Mouse (Mus musculus) midbrain, embryonic 16.5 days (tissue): ENCODE data around the gene Zfpl1. TPM values are rescaled to one million over a fixed set of nuclear protein-coding genes. Genes with fewer than 3 reads are reported as not detected.
"Not testable (repeated sequence)": the region's sequence is repeated elsewhere in the genome, so short reads cannot be mapped to it uniquely, and the experiment has no call there.

ENCODE experiments used
- ATAC-seq: fragments of 200-750 bp; cut with Nextera tagmentation; 2 replicates; pipeline ENCODE4 v1.8.0; 2017; ENCODE audit warnings: moderate TSS enrichment
- H3K27ac ChIP-seq: fragments of 300-500 bp; sonication (generic); 2 replicates; pipeline ENCODE4 v1.5.1; 2014; ENCODE audit warnings: mild to moderate bottlenecking, low read length, mixed read lengths
- H3K27me3 ChIP-seq: fragments of 300-500 bp; sonication (generic); 2 replicates; pipeline ENCODE4 v1.6.1; 2014; ENCODE audit warnings: low read depth, low read length, mixed read lengths; ENCODE audit not compliant: control insufficient read depth, insufficient read depth
- H3K36me3 ChIP-seq: fragments of 300-500 bp; sonication (generic); 2 replicates; pipeline ENCODE4 v1.6.1; 2014; ENCODE audit warnings: mild to moderate bottlenecking, low read length, moderate library complexity, mixed read lengths; ENCODE audit not compliant: control insufficient read depth, insufficient read depth
- H3K4me1 ChIP-seq: fragments of 300-500 bp; sonication (generic); 2 replicates; pipeline ENCODE4 v1.6.1; 2014; ENCODE audit warnings: mild to moderate bottlenecking, low read length, mixed read lengths; ENCODE audit not compliant: control insufficient read depth, insufficient read depth
- H3K4me2 ChIP-seq: fragments of 300-500 bp; sonication (generic); 2 replicates; pipeline ENCODE4 v1.6.1; 2014; ENCODE audit warnings: mild to moderate bottlenecking, low read length, mixed read lengths
- H3K4me3 ChIP-seq: fragments of 300-500 bp; sonication (generic); 2 replicates; pipeline ENCODE4 v1.5.1; 2014; ENCODE audit warnings: low read depth, mild to moderate bottlenecking, low read length, moderate library complexity, mixed read lengths
- H3K9ac ChIP-seq: fragments of 300-500 bp; sonication (generic); 2 replicates; pipeline ENCODE4 v1.6.1; 2014; ENCODE audit warnings: low read depth, low read length, mixed read lengths
- H3K9me3 ChIP-seq: fragments of 300-500 bp; sonication (generic); replicated peaks from 2 replicates; pipeline ENCODE4 v1.6.1; 2014; ENCODE audit warnings: mild to moderate bottlenecking, low read length, mixed read lengths; ENCODE audit not compliant: control insufficient read depth, poor library complexity, severe bottlenecking
- WGBS: fragments of 180-500 bp; shearing (Covaris S2); extraction: QIAGEN DNeasy Blood & Tissue Kit; methylation state at CpG from one replicate; pipeline ENCODE4 v1.1.7; 2014; 5-methylcytosine and 5-hydroxymethylcytosine counted together
- microRNA-seq: library from miRNA; unstranded; fragments of <30 nt; microRNA quantifications from one replicate; pipeline ENCODE4, GENCODE M21; 2017
- polyA plus RNA-seq: library from polyadenylated mRNA; unstranded; fragments of >200 nt; fragmentation: Nextera tagmentation; extraction: Ambion mirVana; gene quantifications from 2 replicates; pipeline ENCODE4 v1.2.1, GENCODE M21; 2015

The Zfpl1 gene
- polyA plus RNA-seq, 1 experiment from 2014 or later: 87.3 TPM

GRCm38 (mm10) chr19:6044102-6044501, 40.7 kb downstream of the Zfpl1 start:
- not testable (repeated sequence) for H3K4me3 ChIP-seq, H3K9me3 ChIP-seq, H3K27me3 ChIP-seq, H3K36me3 ChIP-seq, H3K9ac ChIP-seq, ATAC-seq, H3K27ac ChIP-seq, H3K4me2 ChIP-seq
- H3K4me1 ChIP-seq: peaks cover 20% of the 10 kb centered on the region
- 63% methylated on average over 4 of the region's 4 CpGs for WGBS

GRCm38 (mm10) chr19:6042293-6042692, 42.5 kb downstream of the Zfpl1 start:
- H3K9me3 ChIP-seq: no peaks in the 10 kb centered on the region
- H3K27ac ChIP-seq: no peak overlapping the region
- H3K4me2 ChIP-seq: no peak overlapping the region
- H3K36me3 ChIP-seq: no peaks in the 10 kb centered on the region
- no peak overlapping the region for H3K4me3 ChIP-seq
- ATAC-seq: no peak
- no peaks in the 10 kb centered on the region for H3K27me3 ChIP-seq
- 82% methylated on average over 9 of the region's 9 CpGs for WGBS
- H3K9ac ChIP-seq: no peak overlapping the region
- peaks cover 8% of the 10 kb centered on the region for H3K4me1 ChIP-seq

GRCm38 (mm10) chr19:6040002-6040401, 44.8 kb downstream of the Zfpl1 start:
- peaks cover under 1% of the 10 kb centered on the region; the same call in 1 of the 2 replicates for H3K4me1 ChIP-seq
- no peak overlapping the region for H3K27ac ChIP-seq
- no peak overlapping the region for H3K4me3 ChIP-seq
- no peak for ATAC-seq
- no peaks in the 10 kb centered on the region for H3K36me3 ChIP-seq
- no peaks in the 10 kb centered on the region for H3K9me3 ChIP-seq
- H3K4me2 ChIP-seq: no peak overlapping the region
- H3K9ac ChIP-seq: no peak overlapping the region
- no peaks in the 10 kb centered on the region for H3K27me3 ChIP-seq

- Histone ChIP-seq H3K4me3 (no peak overlapping the region), H3K27ac (no peak overlapping the region), H3K9ac (no peak overlapping the region), H3K9me3 (no peaks in the 10 kb centered on the region), H3K4me2 (no peak overlapping the region), H3K27me3 (no peaks in the 10 kb centered on the region), H3K36me3 (no peaks in the 10 kb centered on the region), H3K4me1 (no peaks in the 10 kb centered on the region)
- WGBS: 85% methylated on average over 7 of the region's 7 CpGs
- no peak for ATAC-seq
Measured at GRCm38 (mm10) chr19:6038326-6038725, 46.4 kb downstream of the Zfpl1 start.

GRCm38 (mm10) chr19:6037695-6038094, 47.1 kb downstream of the Zfpl1 start:
- no peak overlapping the region for H3K4me2 ChIP-seq
- no peaks in the 10 kb centered on the region for H3K9me3 ChIP-seq
- H3K27ac ChIP-seq: no peak overlapping the region
- no peak overlapping the region for H3K9ac ChIP-seq
- ATAC-seq: no peak
- H3K4me1 ChIP-seq: no peaks in the 10 kb centered on the region
- H3K36me3 ChIP-seq: no peaks in the 10 kb centered on the region
- H3K27me3 ChIP-seq: no peaks in the 10 kb centered on the region
- no peak overlapping the region for H3K4me3 ChIP-seq

- H3K4me3 ChIP-seq: no peak overlapping the region
- WGBS: 79% methylated on average over 9 of the region's 9 CpGs
- no peaks in the 10 kb centered on the region for H3K4me1 ChIP-seq
- H3K9me3 ChIP-seq: no peaks in the 10 kb centered on the region
- no peak overlapping the region for H3K4me2 ChIP-seq
- no peaks in the 10 kb centered on the region for H3K36me3 ChIP-seq
- H3K9ac ChIP-seq: no peak overlapping the region
- no peak for ATAC-seq
- no peaks in the 10 kb centered on the region for H3K27me3 ChIP-seq
- no peak overlapping the region for H3K27ac ChIP-seq
Measured at GRCm38 (mm10) chr19:6035966-6036585, 48.7 kb downstream of the Zfpl1 start.

Small RNA genes within 50 kb of the gene (microRNA-seq; reads per million reads assigned to microRNA genes)
- gene Mir6988: 2.9 reads per million, percentile 13 among the genes with 10 or more reads in this experiment

Other genes starting within 250 kb of the Zfpl1 start
- gene Frmd8, start 209.7 kb downstream of the Zfpl1 start, polyA plus RNA-seq: 14.7 and 16.5 TPM in 2 replicates
- gene Slc25a45, start 207.1 kb downstream of the Zfpl1 start, polyA plus RNA-seq: 2.0 and 2.2 TPM in 2 replicates
- gene Tigd3, start 190.8 kb downstream of the Zfpl1 start, polyA plus RNA-seq: 13.4 and 14.6 TPM in 2 replicates
- 105 and 121 TPM in 2 replicates for gene Dpf2, start 171.9 kb downstream of the Zfpl1 start, polyA plus RNA-seq
- gene Cdc42ep2, start 160.1 kb downstream of the Zfpl1 start, polyA plus RNA-seq: 16.0 and 20.4 TPM in 2 replicates
- gene Pola2, start 120.8 kb downstream of the Zfpl1 start, polyA plus RNA-seq: 19.4 and 22.4 TPM in 2 replicates
- gene Slc22a20, start 98.8 kb downstream of the Zfpl1 start, polyA plus RNA-seq: not detected in 2 replicates
- gene Capn1, start 69.1 kb downstream of the Zfpl1 start, polyA plus RNA-seq: 3.0 and 3.2 TPM in 2 replicates
- gene Syvn1, start 38.4 kb downstream of the Zfpl1 start, polyA plus RNA-seq: 31.5 and 34.5 TPM in 2 replicates
- gene Mrpl49, start 27.2 kb downstream of the Zfpl1 start, polyA plus RNA-seq: 58.5 and 59.7 TPM in 2 replicates
- gene Fau, start 27.1 kb downstream of the Zfpl1 start, polyA plus RNA-seq: 459 and 498 TPM in 2 replicates
- gene Znhit2, start 23.8 kb downstream of the Zfpl1 start, polyA plus RNA-seq: 28.2 and 30.2 TPM in 2 replicates
- 55.1 and 59.0 TPM in 2 replicates for gene Tm7sf2, start 16.6 kb downstream of the Zfpl1 start, polyA plus RNA-seq
- gene Vps51, start 7.7 kb downstream of the Zfpl1 start, polyA plus RNA-seq: 86.1 and 93.9 TPM in 2 replicates
- gene Tmem262, start 4.9 kb downstream of the Zfpl1 start, polyA plus RNA-seq: not detected in 2 replicates
- 0.85 and 1.5 TPM in 2 replicates for gene Gm28374, start 2.7 kb downstream of the Zfpl1 start, polyA plus RNA-seq
- gene Cdca5, start within 50 bp of the Zfpl1 start, polyA plus RNA-seq: 3.7 and 4.1 TPM in 2 replicates
- gene AC131692.1, start 9.5 kb upstream of the Zfpl1 start, polyA plus RNA-seq: not detected in 2 replicates
- 0.25 and 0.26 TPM in 2 replicates for gene Naaladl1, start 20.8 kb upstream of the Zfpl1 start, polyA plus RNA-seq
- 44.2 and 45.2 TPM in 2 replicates for gene Sac3d1, start 33.7 kb upstream of the Zfpl1 start, polyA plus RNA-seq
- 58.7 and 65.4 TPM in 2 replicates for gene Snx15, start 43.3 kb upstream of the Zfpl1 start, polyA plus RNA-seq
- 0.15 TPM in 1 of 2 replicates, not detected in the other for gene Batf2, start 56.0 kb upstream of the Zfpl1 start, polyA plus RNA-seq
- gene Arl2, start 56.6 kb upstream of the Zfpl1 start, polyA plus RNA-seq: 133 and 151 TPM in 2 replicates
- gene Majin, start 99.4 kb upstream of the Zfpl1 start, polyA plus RNA-seq: not detected in 2 replicates
- not detected in 2 replicates for gene Gpha2, start 141.4 kb upstream of the Zfpl1 start, polyA plus RNA-seq
- 149 and 165 TPM in 2 replicates for gene Ppp2r5b, start 150.9 kb upstream of the Zfpl1 start, polyA plus RNA-seq
- 12.9 and 15.5 TPM in 2 replicates for gene Atg2a, start 156.7 kb upstream of the Zfpl1 start, polyA plus RNA-seq
- 99.6 and 103 TPM in 2 replicates for gene Ehd1, start 191.8 kb upstream of the Zfpl1 start, polyA plus RNA-seq
- gene Cdc42bpg, start 221.5 kb upstream of the Zfpl1 start, polyA plus RNA-seq: 0.34 and 0.35 TPM in 2 replicates